Comparison of ENCODE assay signal across 12 mouse cellular contexts in genomic region chr2:72144576-72145200, GRCm38 (mm10).
DNase-seq lines count a peak whose midpoint lies in the region; ATAC-seq lines count a peak whose summit lies in the region.
"Had no signal": no experiment of that assay in that cellular context is flagged by ENCODE, and none has a peak within 500 bp of the region (broad histone marks: within the 10 kb centered on the region; RNA-seq: fewer than 3 reads in every experiment).

No protein-coding gene starts in this region.

- WGBS in kidney, embryonic 15.5 days = 53% methylated on average over 7 of the region's 7 CpGs
- 47% methylated on average over 7 of the region's 7 CpGs for WGBS in kidney, embryonic 14.5 days

- no peak overlapping the region for H3K4me2 ChIP-seq in kidney, embryonic 15.5 days
- no peak overlapping the region for H3K4me2 ChIP-seq in kidney, embryonic 14.5 days (replicated peaks; ENCODE audit: low read depth, low read length)

- H3K27me3 ChIP-seq in kidney, embryonic 15.5 days = no peaks in the 10 kb centered on the region
- no peaks in the 10 kb centered on the region for H3K27me3 ChIP-seq in kidney, embryonic 14.5 days (ENCODE audit: control insufficient read depth, insufficient read depth, low read length)

- no peak overlapping the region for H3K9ac ChIP-seq in kidney, embryonic 15.5 days
- H3K9ac ChIP-seq in kidney, embryonic 14.5 days (ENCODE audit: low read depth, low read length) = no peak overlapping the region
- H3K9ac ChIP-seq: forebrain, postnatal 0 days had no signal

- no peaks in the 10 kb centered on the region for H3K36me3 ChIP-seq in kidney, embryonic 15.5 days
- no peaks in the 10 kb centered on the region for H3K36me3 ChIP-seq in kidney, embryonic 14.5 days (ENCODE audit: control insufficient read depth, insufficient read depth, low read length)

- no peak overlapping the region for H3K4me3 ChIP-seq in kidney, embryonic 15.5 days (replicated peaks)
- no peak overlapping the region for H3K4me3 ChIP-seq in kidney, embryonic 14.5 days (ENCODE audit: low read length)

- peak overlapping the region; percentile 46; the same call in 1 of the 2 replicates for H3K27ac ChIP-seq in kidney, embryonic 15.5 days
- H3K27ac ChIP-seq in kidney, embryonic 14.5 days (ENCODE audit: low read depth, low read length) = no peak overlapping the region; the same call in 1 of the 2 replicates
- H3K27ac ChIP-seq: macrophage had no signal

- no peak for ATAC-seq in kidney, embryonic 15.5 days (replicated peaks; ENCODE audit: low FRiP score)
- ATAC-seq in kidney, embryonic 14.5 days (ENCODE audit: low FRiP score, low TSS enrichment) = no peak
- no peak for ATAC-seq in monocyte, adult 5-6 weeks (replicated peaks; ENCODE audit: insufficient number of reproducible peaks, low FRiP score, low TSS enrichment, poor library complexity, severe bottlenecking)
- ATAC-seq: forebrain, postnatal 0 days; intestine, postnatal 0 days had no signal

- H3K9me3 ChIP-seq in kidney, embryonic 15.5 days (replicated peaks) = no peaks in the 10 kb centered on the region
- no peaks in the 10 kb centered on the region for H3K9me3 ChIP-seq in kidney, embryonic 14.5 days (ENCODE audit: control insufficient read depth, low read length)

- DNase-seq in 416B (ENCODE audit: low read depth) = peak; percentile 53
- DNase-seq in CD4-positive, CD25-positive, alpha-beta regulatory T cell, adult 2 months (ENCODE audit: low read depth, low spot score) = peak; percentile 68
- DNase-seq in naive thymus-derived CD4-positive, alpha-beta T cell, adult 2 months (ENCODE audit: low read depth) = peak; percentile 83
- no peak for DNase-seq in right cerebral cortex, postnatal 36 days (ENCODE audit: low spot score in 2 of 2)
- DNase-seq: cerebellum, postnatal 14 days; forebrain, postnatal 0 days; gastrocnemius, postnatal 36 days had no signal

- H3K4me1 ChIP-seq in kidney, embryonic 15.5 days = peaks cover 17% of the 10 kb centered on the region
- peaks cover 10% of the 10 kb centered on the region for H3K4me1 ChIP-seq in kidney, embryonic 14.5 days (ENCODE audit: control insufficient read depth, insufficient read depth, low read length)

Comparison
In these comparisons a context has a peak if more than half of its experiments do, and no peak if none do; other contexts are left out.
1. DNase-seq: peak in 416B (single experiment), CD4-positive, CD25-positive, alpha-beta regulatory T cell, adult 2 months (single experiment) and naive thymus-derived CD4-positive, alpha-beta T cell, adult 2 months (single experiment); none in right cerebral cortex, postnatal 36 days (0 of 2).